Mouse (Mus musculus) intestine, postnatal 0 days (tissue): ENCODE results near the gene Epn1. TPM values are rescaled to one million over a fixed set of nuclear protein-coding genes. Genes with fewer than 3 reads are reported as not detected.

Source experiments
- ATAC-seq: fragments of 200-750 bp; cut with Nextera tagmentation; 2 replicates; pipeline ENCODE4 v1.8.0; 2017; ENCODE audit warnings: mild to moderate bottlenecking, moderate TSS enrichment, moderate library complexity
- H3K27ac ChIP-seq: fragments of 300-500 bp; sonication (generic); 2 replicates; pipeline ENCODE4 v1.5.1; 2014; ENCODE audit warnings: mild to moderate bottlenecking, low read depth, low read length, moderate library complexity
- H3K27me3 ChIP-seq: fragments of 300-500 bp; sonication (generic); replicated peaks from 2 replicates; pipeline ENCODE4 v1.6.1; 2014; ENCODE audit warnings: low read length, mixed read lengths; ENCODE audit not compliant: control insufficient read depth, insufficient read depth
- H3K36me3 ChIP-seq: fragments of 300-500 bp; sonication (generic); 2 replicates; pipeline ENCODE4 v1.6.1; 2014; ENCODE audit warnings: mild to moderate bottlenecking, moderate library complexity; ENCODE audit not compliant: control insufficient read depth, insufficient read depth
- H3K4me1 ChIP-seq: fragments of 300-500 bp; sonication (generic); replicated peaks from 2 replicates; pipeline ENCODE4 v1.6.1; 2014; ENCODE audit warnings: antibody characterized with exemption, low read length, mixed read lengths; ENCODE audit not compliant: control insufficient read depth, insufficient read depth
- H3K4me2 ChIP-seq: fragments of 300-500 bp; sonication (generic); replicated peaks from 2 replicates; pipeline ENCODE4 v1.6.1; 2014; ENCODE audit warnings: low read depth, mild to moderate bottlenecking, moderate library complexity
- H3K4me3 ChIP-seq: fragments of 300-500 bp; sonication (generic); 2 replicates; pipeline ENCODE4 v1.5.1; 2014; ENCODE audit warnings: low read depth, low read length
- H3K9ac ChIP-seq: fragments of 300-500 bp; sonication (generic); 2 replicates; pipeline ENCODE4 v1.6.1; 2014; ENCODE audit warnings: mild to moderate bottlenecking, low read depth, low read length
- H3K9me3 ChIP-seq: fragments of 300-500 bp; sonication (generic); 2 replicates; pipeline ENCODE4 v1.6.1; 2016; ENCODE audit warnings: mixed run types; ENCODE audit not compliant: control insufficient read depth
- CTCF ChIP-seq: sonication (generic); IDR thresholded peaks from 2 replicates; pipeline ENCODE4 v1.5.1; 2016; ENCODE audit warnings: low read depth, mild to moderate bottlenecking, control low read depth, antibody characterized with exemption, moderate library complexity
- WGBS: fragments of 180-500 bp; shearing (Covaris S2); extraction: QIAGEN DNeasy Blood & Tissue Kit; methylation state at CpG from one replicate; pipeline ENCODE4 v1.1.7; 2014; 5-methylcytosine and 5-hydroxymethylcytosine counted together
- polyA plus RNA-seq: library from polyadenylated mRNA; unstranded; fragments of >200 nt; fragmentation: Nextera tagmentation; extraction: Ambion mirVana; gene quantifications from 2 replicates; pipeline ENCODE4 v1.2.1, GENCODE M21; 2015

The Epn1 gene
- polyA plus RNA-seq, 1 experiment from 2014 or later, result 98.0 TPM

GRCm38 (mm10) chr7:5037026-5037425 lies 43.0 kb upstream of the Epn1 start:
- WGBS, result 95% methylated on average over 7 of the region's 7 CpGs
- Histone ChIP-seq H3K9ac (no peak overlapping the region), H3K27ac (no peak overlapping the region), H3K4me1 (0 out of 2 replicates have a peak, but pooled peaks cover 3% of the 10 kb centered on the region), H3K4me3 (no peak overlapping the region), H3K36me3 (peaks cover 28% of the 10 kb centered on the region), H3K27me3 (no peaks in the 10 kb centered on the region), H3K4me2 (no peak overlapping the region; the same call in 1 of the 2 replicates), H3K9me3 (no peaks in the 10 kb centered on the region)
- TF ChIP-seq CTCF, result no peak
- no peak for ATAC-seq

DNA sequence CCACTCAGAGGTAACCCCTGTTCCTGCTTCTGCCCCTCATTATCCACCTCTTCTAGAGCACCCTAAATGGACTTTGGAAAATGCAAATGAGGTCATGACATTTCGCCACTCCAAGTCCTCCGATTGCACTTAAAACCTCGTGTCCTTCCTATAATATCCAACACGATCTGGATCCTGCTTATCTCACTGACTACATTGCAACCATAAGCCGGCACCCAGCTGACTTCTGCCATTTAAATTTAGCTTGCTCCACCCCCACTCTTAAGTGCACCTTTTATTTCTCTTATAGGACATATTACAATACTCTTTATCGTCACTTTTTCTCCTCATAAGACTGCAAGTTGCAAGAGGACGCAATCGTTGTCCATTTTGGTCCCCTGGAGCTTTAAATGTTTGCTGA lies 42.6 kb upstream of the Epn1 start:
- H3K4me2 ChIP-seq, result peak overlapping the region; percentile 67
- H3K4me3 ChIP-seq, result peak overlapping the region; percentile 68
- no peak for ATAC-seq
- no peaks in the 10 kb centered on the region for H3K27me3 ChIP-seq
- peaks cover 24% of the 10 kb centered on the region for H3K36me3 ChIP-seq
- no peaks in the 10 kb centered on the region for H3K9me3 ChIP-seq
- 69% methylated on average over 8 of the region's 8 CpGs for WGBS
- no peak for TF ChIP-seq CTCF
- H3K4me1 ChIP-seq, result 0 out of 2 replicates have a peak, but pooled peaks cover 3% of the 10 kb centered on the region
- H3K9ac ChIP-seq, result peak overlapping the region; percentile 88
- H3K27ac ChIP-seq, result peak overlapping the region; percentile 100; the same call in 1 of the 2 replicates

DNA sequence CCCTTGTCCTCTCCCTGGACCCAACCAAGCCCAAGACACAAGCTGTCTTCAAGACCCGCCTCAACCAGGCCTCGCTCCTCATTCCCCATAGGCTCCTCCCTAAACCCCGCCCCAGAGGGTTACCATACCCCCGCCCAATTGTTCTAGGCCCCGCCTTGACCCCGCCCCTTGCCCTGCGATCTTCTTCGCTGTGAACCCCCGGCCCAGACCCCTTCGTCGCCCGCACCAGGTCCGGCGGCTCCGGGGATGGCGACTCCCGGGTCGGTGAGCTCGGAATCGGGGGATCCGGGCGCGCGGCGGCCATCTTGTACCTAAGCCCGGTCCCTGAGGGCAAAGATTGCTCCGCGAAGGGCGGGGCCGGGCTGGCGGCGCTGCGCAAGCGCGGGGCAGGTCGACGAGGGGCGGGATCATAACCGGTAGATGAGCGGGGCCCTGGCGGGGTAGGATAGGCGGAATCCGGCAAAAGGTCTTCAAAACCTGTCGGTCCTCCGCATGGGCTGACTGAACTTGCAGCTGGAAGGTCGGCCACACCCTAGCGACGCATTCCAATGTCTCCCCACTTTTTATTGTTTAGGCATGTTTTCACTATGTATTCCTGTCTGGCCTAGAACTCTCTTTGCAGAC lies 41.8 kb upstream of the Epn1 start, which contains the start of gene Zfp784:
TSS of gene Zfp784 (minus strand) at position 338 of the 624 bp plus-strand sequence.
- H3K36me3 ChIP-seq, result peaks cover 19% of the 10 kb centered on the region
- H3K4me3 ChIP-seq, result peak within 1 kb of the TSS; percentile 68
- TF ChIP-seq CTCF, result no peak
- WGBS, result under 1% methylated on average over 48 of the region's 48 CpGs
- H3K4me2 ChIP-seq, result peak within 1 kb of the TSS; percentile 67
- peak within 1 kb of the TSS; percentile 88 for H3K9ac ChIP-seq
- ATAC-seq, result peak; percentile 99
- peak within 1 kb of the TSS; percentile 100 for H3K27ac ChIP-seq
- no peaks in the 10 kb centered on the region for H3K9me3 ChIP-seq
- H3K27me3 ChIP-seq, result no peaks in the 10 kb centered on the region
- H3K4me1 ChIP-seq, result 0 out of 2 replicates have a peak, but pooled peaks cover 3% of the 10 kb centered on the region

- H3K4me2 ChIP-seq, result peak overlapping the region; percentile 67
- ATAC-seq, result no peak
- TF ChIP-seq CTCF, result no peak
- H3K36me3 ChIP-seq, result peaks cover 15% of the 10 kb centered on the region
- H3K9me3 ChIP-seq, result no peaks in the 10 kb centered on the region
- peak overlapping the region; percentile 88; the same call in 1 of the 2 replicates for H3K9ac ChIP-seq
- peak overlapping the region; percentile 100 for H3K27ac ChIP-seq
- 0 out of 2 replicates have a peak, but pooled peaks cover 3% of the 10 kb centered on the region for H3K4me1 ChIP-seq
- no peaks in the 10 kb centered on the region for H3K27me3 ChIP-seq
- 14% methylated on average over 5 of the region's 5 CpGs for WGBS
- H3K4me3 ChIP-seq, result peak overlapping the region; percentile 68
Observed at GRCm38 (mm10) chr7:5038940-5039339, 41.1 kb upstream of the Epn1 start.

DNA sequence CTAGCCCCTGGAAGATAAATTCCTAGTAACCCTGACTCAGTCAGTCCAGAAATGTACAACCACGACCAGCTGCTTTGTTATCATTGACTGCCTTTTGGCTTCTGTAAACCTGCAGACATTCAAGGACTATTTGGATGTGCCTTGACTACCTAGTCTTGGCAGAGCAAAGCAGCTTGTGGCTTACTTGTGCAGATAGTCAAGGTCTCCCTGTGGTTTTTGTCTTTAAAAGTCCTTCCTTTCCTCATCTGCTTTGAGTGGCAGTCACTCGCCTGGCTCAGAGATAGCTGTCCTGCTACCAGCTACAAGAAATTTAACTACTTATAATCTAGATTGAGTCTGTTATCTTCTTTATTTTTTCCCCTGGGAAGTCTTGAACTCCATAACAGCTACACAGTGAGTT lies 35.1 kb upstream of the Epn1 start:
- 69% methylated on average over 2 of the region's 2 CpGs for WGBS

GRCm38 (mm10) chr7:5046112-5046511 lies 33.9 kb upstream of the Epn1 start:
- ATAC-seq, result no peak
- TF ChIP-seq CTCF, result peak; percentile 32; the same call in 1 of the 2 replicates
- H3K4me3 ChIP-seq, result no peak overlapping the region
- no peaks in the 10 kb centered on the region for H3K9me3 ChIP-seq
- 70% methylated on average over 2 of the region's 2 CpGs for WGBS
- H3K9ac ChIP-seq, result no peak overlapping the region
- H3K27ac ChIP-seq, result no peak overlapping the region
- H3K27me3 ChIP-seq, result no peaks in the 10 kb centered on the region
- H3K4me2 ChIP-seq, result no peak overlapping the region
- no peaks in the 10 kb centered on the region for H3K36me3 ChIP-seq
- H3K4me1 ChIP-seq, result no peaks in the 10 kb centered on the region

More for the DNA sequence above, 35.1 kb upstream of the Epn1 start:
- Histone ChIP-seq H3K9ac (no peak overlapping the region), H3K4me1 (no peaks in the 10 kb centered on the region), H3K27ac (no peak overlapping the region), H3K4me3 (no peak overlapping the region), H3K9me3 (no peaks in the 10 kb centered on the region), H3K27me3 (no peaks in the 10 kb centered on the region), H3K4me2 (no peak overlapping the region), H3K36me3 (no peaks in the 10 kb centered on the region)
- no peak for TF ChIP-seq CTCF
- ATAC-seq, result no peak
